Mouse (Mus musculus): ENCODE measurements around the gene Ankrd34b. TPM values are rescaled to one million over a fixed set of nuclear protein-coding genes. Genes with fewer than 3 reads are reported as not detected.

The Ankrd34b gene
- polyA plus RNA-seq, 1 experiment from 2014 or later: 0.09 TPM

DNA sequence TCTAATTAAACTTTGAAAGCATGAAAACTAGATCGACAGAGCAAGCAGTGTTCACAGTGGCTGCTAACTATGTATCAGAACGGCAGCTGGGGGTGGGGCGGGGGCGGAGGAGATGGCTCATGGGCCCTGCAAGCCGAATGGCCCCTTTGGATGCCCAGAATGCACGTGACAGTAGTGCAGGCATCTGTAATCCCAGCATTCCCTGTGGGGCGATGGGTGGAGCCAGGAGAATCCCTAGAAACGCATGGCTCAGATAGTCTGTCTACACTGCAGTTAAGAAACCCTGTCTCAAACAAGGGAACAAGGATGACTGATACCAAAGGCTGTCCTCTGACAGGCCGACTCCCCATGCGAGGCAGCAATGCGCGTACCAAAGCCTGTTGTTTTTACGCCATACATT is 14.6 kb downstream of the Ankrd34b start:
- Histone ChIP-seq H3K27ac (replicated peaks) (no peak overlapping the region; the same call in 1 of the 2 replicates), H3K4me1 (no peaks in the 10 kb centered on the region), H3K9me3 (replicated peaks) (no peaks in the 10 kb centered on the region), H3K36me3 (no peaks in the 10 kb centered on the region), H3K27me3 (ENCODE audit: low read depth, poor library complexity, severe bottlenecking) (no peaks in the 10 kb centered on the region), H3K4me3 (no peak overlapping the region)
- WGBS: 74% methylated on average over 13 of the region's 13 CpGs
- DNase-seq (ENCODE audit: low spot score): no peak

- 93% methylated on average over 7 of the region's 7 CpGs for WGBS
- no peak for DNase-seq (ENCODE audit: low spot score)
These were observed 21.2 kb downstream of the Ankrd34b start for GRCm38 (mm10) chr13:92446872-92447271.

DNA sequence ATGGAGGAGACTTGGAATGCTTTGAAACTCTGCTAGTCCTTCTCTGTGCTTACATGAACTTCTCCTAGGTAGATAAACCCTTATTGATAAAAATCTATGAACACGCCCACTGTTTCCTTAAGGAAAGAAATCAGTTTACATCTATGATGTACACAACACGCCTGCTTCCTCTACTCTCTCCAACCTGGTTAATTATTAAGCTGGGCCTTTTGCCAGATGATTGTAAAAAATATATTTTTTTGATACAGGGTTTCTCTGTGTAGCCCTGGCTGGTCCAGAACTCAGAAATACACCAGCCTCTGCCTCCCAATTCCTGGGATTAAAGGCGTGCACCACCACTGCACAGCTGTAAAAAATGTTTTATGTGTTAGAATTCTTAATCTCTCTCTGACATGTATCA is 39.0 kb downstream of the Ankrd34b start:
- Histone ChIP-seq H3K27ac (replicated peaks) (no peak overlapping the region), H3K36me3 (peaks cover 9% of the 10 kb centered on the region; the same call in 1 of the 2 replicates), H3K4me3 (no peak overlapping the region), H3K4me1 (no peaks in the 10 kb centered on the region), H3K27me3 (ENCODE audit: low read depth, poor library complexity, severe bottlenecking) (no peaks in the 10 kb centered on the region), H3K9me3 (replicated peaks) (no peaks in the 10 kb centered on the region)
- DNase-seq (ENCODE audit: low spot score): no peak
- WGBS: 88% methylated on average over 3 of the region's 3 CpGs

More at GRCm38 (mm10) chr13:92446872-92447271, 21.2 kb downstream of the Ankrd34b start:
- Histone ChIP-seq H3K9me3 (replicated peaks) (no peaks in the 10 kb centered on the region), H3K27me3 (ENCODE audit: low read depth, poor library complexity, severe bottlenecking) (no peaks in the 10 kb centered on the region), H3K4me1 (no peaks in the 10 kb centered on the region), H3K4me3 (no peak overlapping the region), H3K27ac (replicated peaks) (no peak overlapping the region), H3K36me3 (no peaks in the 10 kb centered on the region)

GRCm38 (mm10) chr13:92467891-92468290 is 42.2 kb downstream of the Ankrd34b start:
- H3K27me3 ChIP-seq (ENCODE audit: low read depth, poor library complexity, severe bottlenecking): no peaks in the 10 kb centered on the region
- WGBS: 75% methylated on average over 9 of the region's 9 CpGs
- no peak overlapping the region for H3K4me3 ChIP-seq
- H3K4me1 ChIP-seq: no peaks in the 10 kb centered on the region
- peaks cover 9% of the 10 kb centered on the region; the same call in 1 of the 2 replicates for H3K36me3 ChIP-seq
- no peak overlapping the region for H3K27ac ChIP-seq (replicated peaks)
- no peak for DNase-seq (ENCODE audit: low spot score)
- H3K9me3 ChIP-seq (replicated peaks): no peaks in the 10 kb centered on the region

DNA sequence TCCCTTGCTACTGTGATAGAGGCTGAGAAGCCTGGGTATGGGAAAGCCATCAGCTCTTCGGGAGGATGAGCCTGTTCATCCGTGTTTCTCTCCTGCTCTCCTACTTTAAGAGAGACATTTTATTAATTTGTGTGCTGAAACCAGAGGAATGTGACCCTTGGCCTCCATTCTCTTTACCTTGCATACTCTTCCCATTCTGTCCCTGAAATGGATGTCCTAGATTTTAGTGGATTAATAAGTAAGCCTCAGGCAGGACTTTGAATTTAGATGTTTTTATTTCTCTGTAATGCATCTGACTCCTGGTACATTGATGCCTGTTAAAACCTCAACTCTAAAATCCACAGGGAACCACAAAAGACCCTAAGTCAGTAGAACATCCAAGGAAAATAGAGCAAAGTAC is 43.7 kb downstream of the Ankrd34b start:
- no peak overlapping the region for H3K4me3 ChIP-seq
- no peaks in the 10 kb centered on the region for H3K9me3 ChIP-seq (replicated peaks)
- WGBS: 83% methylated on average over 2 of the region's 2 CpGs
- H3K27me3 ChIP-seq (ENCODE audit: low read depth, poor library complexity, severe bottlenecking): no peaks in the 10 kb centered on the region
- H3K36me3 ChIP-seq: peaks cover 9% of the 10 kb centered on the region; the same call in 1 of the 2 replicates
- no peaks in the 10 kb centered on the region for H3K4me1 ChIP-seq
- no peak for DNase-seq (ENCODE audit: low spot score)
- no peak overlapping the region for H3K27ac ChIP-seq (replicated peaks)

DNA sequence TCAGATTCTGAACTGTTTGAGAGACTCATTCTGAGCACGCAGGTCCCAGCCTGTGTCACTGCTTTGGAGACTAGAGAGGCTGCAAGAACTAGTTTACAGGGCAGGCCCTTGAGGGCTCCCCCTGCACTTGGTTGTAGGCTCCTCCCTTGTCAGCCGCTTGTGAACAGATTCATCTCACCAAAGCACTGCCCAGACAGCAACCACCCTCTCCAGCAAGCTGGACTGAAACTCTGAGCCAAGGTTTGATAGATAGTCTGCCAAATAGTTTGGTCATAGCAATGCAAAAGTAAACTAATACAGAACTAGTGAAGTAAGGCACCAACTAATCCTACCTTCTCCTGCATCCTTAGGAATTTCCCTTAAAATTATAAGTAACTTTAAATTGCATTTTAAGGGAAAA is 44.5 kb downstream of the Ankrd34b start:
- Histone ChIP-seq H3K4me1 (no peaks in the 10 kb centered on the region), H3K4me3 (no peak overlapping the region), H3K27ac (replicated peaks) (no peak overlapping the region), H3K9me3 (replicated peaks) (no peaks in the 10 kb centered on the region), H3K27me3 (ENCODE audit: low read depth, poor library complexity, severe bottlenecking) (no peaks in the 10 kb centered on the region), H3K36me3 (peaks cover 9% of the 10 kb centered on the region; the same call in 1 of the 2 replicates)
- 77% methylated on average over 2 of the region's 2 CpGs for WGBS
- no peak for DNase-seq (ENCODE audit: low spot score)

- peak; percentile 52 for DNase-seq (ENCODE audit: low spot score)
- peak overlapping the region; percentile 51 for H3K4me3 ChIP-seq
- no peaks in the 10 kb centered on the region for H3K27me3 ChIP-seq (ENCODE audit: low read depth, poor library complexity, severe bottlenecking)
- no peaks in the 10 kb centered on the region for H3K9me3 ChIP-seq (replicated peaks)
- H3K36me3 ChIP-seq: no peaks in the 10 kb centered on the region
- H3K27ac ChIP-seq (replicated peaks): peak overlapping the region; percentile 80; the same call in 1 of the 2 replicates
- H3K4me1 ChIP-seq: peaks cover 7% of the 10 kb centered on the region; the same call in 1 of the 2 replicates
- 3% methylated on average over 3 of the region's 3 CpGs for WGBS
These were observed 57.7 kb downstream of the Ankrd34b start for GRCm38 (mm10) chr13:92483348-92483747.

DNA sequence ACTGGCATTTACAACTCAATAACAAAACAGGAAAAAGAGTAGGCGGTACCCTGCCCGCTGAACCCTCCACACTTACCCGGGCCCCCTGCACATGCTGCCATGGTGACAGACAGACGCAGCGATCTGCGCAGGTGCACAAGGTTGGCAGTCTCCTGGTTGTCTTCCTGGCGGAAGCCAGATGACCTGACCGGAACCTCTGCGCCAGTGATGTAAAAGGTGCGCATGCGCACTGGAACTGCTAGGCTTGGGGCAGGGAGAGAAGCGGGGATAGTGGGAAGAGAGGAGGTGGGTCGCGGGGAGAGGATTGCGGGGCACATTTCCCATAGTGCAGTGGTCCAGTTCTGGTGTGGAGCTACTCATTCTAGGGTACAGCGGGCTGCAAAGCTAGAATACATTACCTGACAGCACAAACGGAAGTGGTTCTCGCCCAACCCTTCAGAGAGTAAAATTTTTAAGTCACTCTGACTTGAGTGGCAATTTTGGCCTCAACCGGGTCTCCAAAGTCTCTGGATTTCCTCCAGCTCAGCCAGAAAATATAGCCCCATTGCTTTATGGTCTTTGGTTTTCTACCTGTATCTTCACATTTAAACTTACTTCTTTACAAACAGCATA is 58.3 kb downstream of the Ankrd34b start, which contains the start of gene Fam151b:
Fam151b (minus strand) TSS at position 164 of the 612 bp plus-strand sequence.
- WGBS: 6% methylated on average over 19 of the region's 19 CpGs
- Histone ChIP-seq H3K36me3 (no peaks in the 10 kb centered on the region), H3K27ac (replicated peaks) (peak within 1 kb of the TSS; percentile 80), H3K27me3 (ENCODE audit: low read depth, poor library complexity, severe bottlenecking) (no peaks in the 10 kb centered on the region), H3K4me3 (peak within 1 kb of the TSS; percentile 51), H3K4me1 (peaks cover 7% of the 10 kb centered on the region; the same call in 1 of the 2 replicates), H3K9me3 (replicated peaks) (no peaks in the 10 kb centered on the region)
- peak; percentile 94 for DNase-seq (ENCODE audit: low spot score)

DNA sequence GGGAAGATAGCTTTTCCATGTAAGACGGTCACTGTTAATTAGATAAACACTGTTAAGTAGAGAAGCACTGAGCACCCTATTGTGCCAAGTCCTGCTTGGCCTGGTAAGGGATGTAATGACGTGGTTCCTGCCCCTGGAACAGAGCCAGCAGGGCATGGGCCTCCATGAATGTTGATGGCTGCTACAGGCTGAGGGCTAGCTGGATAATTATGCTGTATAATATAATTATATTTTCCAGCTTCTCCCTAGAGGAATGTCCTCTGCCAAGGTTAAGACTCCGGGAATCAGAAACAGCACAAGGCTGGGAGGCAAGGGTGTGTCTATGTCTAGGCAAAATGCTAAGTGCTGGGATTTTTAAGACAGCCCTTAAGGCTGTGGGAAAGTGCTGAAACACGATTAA is 65.1 kb downstream of the Ankrd34b start:
- no peak for DNase-seq (ENCODE audit: low spot score)
- 92% methylated on average over 4 of the region's 4 CpGs for WGBS
- Histone ChIP-seq H3K36me3 (peaks cover 44% of the 10 kb centered on the region), H3K27ac (replicated peaks) (no peak overlapping the region), H3K27me3 (ENCODE audit: low read depth, poor library complexity, severe bottlenecking) (no peaks in the 10 kb centered on the region), H3K4me3 (no peak overlapping the region), H3K4me1 (no peaks in the 10 kb centered on the region), H3K9me3 (replicated peaks) (no peaks in the 10 kb centered on the region)

Other genes starting within 250 kb of the Ankrd34b start
- 0.84 and 0.89 TPM in 2 replicates for gene Gm20379, start 119.9 kb upstream of the Ankrd34b start, polyA plus RNA-seq (2016; fragmentation: Nextera tagmentation; extraction: Ambion mirVana)
- gene Dhfr, start 71.2 kb upstream of the Ankrd34b start, polyA plus RNA-seq (2016; fragmentation: Nextera tagmentation; extraction: Ambion mirVana): 24.9 and 28.5 TPM in 2 replicates
- gene Msh3, start 70.9 kb upstream of the Ankrd34b start, polyA plus RNA-seq (2016; fragmentation: Nextera tagmentation; extraction: Ambion mirVana): 31.0 and 31.2 TPM in 2 replicates
- 0.16 TPM in 1 of 2 replicates, not detected in the other for gene Fam151b, start 58.1 kb downstream of the Ankrd34b start, polyA plus RNA-seq (2016; fragmentation: Nextera tagmentation; extraction: Ambion mirVana)
- gene Zfyve16, start 105.0 kb downstream of the Ankrd34b start, polyA plus RNA-seq (2016; fragmentation: Nextera tagmentation; extraction: Ambion mirVana): 9.5 and 12.3 TPM in 2 replicates
- not detected in 2 replicates for gene Spz1, start 150.3 kb downstream of the Ankrd34b start, polyA plus RNA-seq (2016; fragmentation: Nextera tagmentation; extraction: Ambion mirVana)
- 10.6 and 11.1 TPM in 2 replicates for gene Serinc5, start 185.2 kb downstream of the Ankrd34b start, polyA plus RNA-seq (2016; fragmentation: Nextera tagmentation; extraction: Ambion mirVana)

All from midbrain, embryonic 10.5 days (tissue).